Mouse (Mus musculus): ENCODE measurements at regions not wholly inside any gene's neighbourhood (a gene's known extent, or its start where the extent isn't known, plus 50 kb on each side); places are given as distances from the start of the nearest gene placed in this dataset.

- no peaks in the 10 kb centered on the region for H3K4me1 ChIP-seq (replicated peaks)
- H3K9me3 ChIP-seq (replicated peaks), result no peaks in the 10 kb centered on the region
- H3K9ac ChIP-seq, result no peak overlapping the region
- H3K36me3 ChIP-seq (replicated peaks), result no peaks in the 10 kb centered on the region
- WGBS (ENCODE audit: insufficient replicate concordance), result 54% methylated on average over 2 of the region's 2 CpGs
- H3K27me3 ChIP-seq, result no peaks in the 10 kb centered on the region
- H3K27ac ChIP-seq (replicated peaks), result no peak overlapping the region
- H3K4me3 ChIP-seq (replicated peaks), result no peak overlapping the region
- H3K4me2 ChIP-seq, result no peak overlapping the region
- ATAC-seq (ENCODE audit: insufficient read depth), result no peak
Measured at GRCm38 (mm10) chr13:5591286-5591685, 270.0 kb upstream of the Klf6 start.

GRCm38 (mm10) chr13:5591837-5592555 lies 269.3 kb upstream of the Klf6 start:
- Histone ChIP-seq H3K4me2 (no peak overlapping the region), H3K9ac (no peak overlapping the region), H3K4me3 (replicated peaks) (no peak overlapping the region), H3K4me1 (replicated peaks) (no peaks in the 10 kb centered on the region), H3K9me3 (replicated peaks) (no peaks in the 10 kb centered on the region), H3K27ac (replicated peaks) (no peak overlapping the region), H3K36me3 (replicated peaks) (no peaks in the 10 kb centered on the region), H3K27me3 (no peaks in the 10 kb centered on the region)
- peak; percentile 37; the same call in 1 of the 2 replicates for ATAC-seq (ENCODE audit: insufficient read depth)
- 7% methylated on average over 4 of the region's 4 CpGs for WGBS (ENCODE audit: insufficient replicate concordance)

- peak; percentile 73 for ATAC-seq (ENCODE audit: insufficient read depth)
- no peak overlapping the region for H3K4me3 ChIP-seq (replicated peaks)
- WGBS (ENCODE audit: insufficient replicate concordance), result 8% methylated on average over 3 of the region's 3 CpGs
- no peaks in the 10 kb centered on the region for H3K36me3 ChIP-seq (replicated peaks)
- H3K27ac ChIP-seq (replicated peaks), result no peak overlapping the region
- H3K9ac ChIP-seq, result no peak overlapping the region
- H3K4me1 ChIP-seq (replicated peaks), result no peaks in the 10 kb centered on the region
- H3K9me3 ChIP-seq (replicated peaks), result no peaks in the 10 kb centered on the region
- H3K27me3 ChIP-seq, result no peaks in the 10 kb centered on the region
- H3K4me2 ChIP-seq, result no peak overlapping the region
Measured at GRCm38 (mm10) chr13:5592556-5593061, 268.7 kb upstream of the Klf6 start.

GRCm38 (mm10) chr13:5601648-5602047 lies 259.6 kb upstream of the Klf6 start:
- no peak for ATAC-seq (ENCODE audit: insufficient read depth)
- Histone ChIP-seq H3K4me3 (replicated peaks) (no peak overlapping the region), H3K36me3 (replicated peaks) (no peaks in the 10 kb centered on the region), H3K4me2 (no peak overlapping the region), H3K4me1 (replicated peaks) (no peaks in the 10 kb centered on the region), H3K9ac (no peak overlapping the region), H3K9me3 (replicated peaks) (no peaks in the 10 kb centered on the region), H3K27me3 (no peaks in the 10 kb centered on the region), H3K27ac (replicated peaks) (no peak overlapping the region)
- WGBS (ENCODE audit: insufficient replicate concordance), result 59% methylated on average over 1 of the region's 1 CpGs

- no peak for ATAC-seq (ENCODE audit: insufficient read depth)
- WGBS (ENCODE audit: insufficient replicate concordance), result 49% methylated on average over 5 of the region's 5 CpGs
Measured at GRCm38 (mm10) chr13:5603905-5604596, 257.2 kb upstream of the Klf6 start.

GRCm38 (mm10) chr13:5605418-5605817 lies 255.9 kb upstream of the Klf6 start:
- H3K4me2 ChIP-seq, result no peak overlapping the region
- H3K27ac ChIP-seq (replicated peaks), result no peak overlapping the region
- no peak overlapping the region for H3K9ac ChIP-seq
- ATAC-seq (ENCODE audit: insufficient read depth), result no peak
- no peaks in the 10 kb centered on the region for H3K27me3 ChIP-seq
- H3K9me3 ChIP-seq (replicated peaks), result no peaks in the 10 kb centered on the region
- H3K4me1 ChIP-seq (replicated peaks), result no peaks in the 10 kb centered on the region
- H3K4me3 ChIP-seq (replicated peaks), result no peak overlapping the region
- no peaks in the 10 kb centered on the region for H3K36me3 ChIP-seq (replicated peaks)

More at GRCm38 (mm10) chr13:5603905-5604596, 257.2 kb upstream of the Klf6 start:
- H3K9me3 ChIP-seq (replicated peaks), result no peaks in the 10 kb centered on the region
- H3K4me1 ChIP-seq (replicated peaks), result no peaks in the 10 kb centered on the region
- H3K9ac ChIP-seq, result no peak overlapping the region
- H3K4me2 ChIP-seq, result no peak overlapping the region
- no peaks in the 10 kb centered on the region for H3K36me3 ChIP-seq (replicated peaks)
- H3K27ac ChIP-seq (replicated peaks), result no peak overlapping the region
- no peak overlapping the region for H3K4me3 ChIP-seq (replicated peaks)
- H3K27me3 ChIP-seq, result no peaks in the 10 kb centered on the region

GRCm38 (mm10) chr13:5607462-5607861 lies 253.8 kb upstream of the Klf6 start:
- no peak overlapping the region for H3K4me3 ChIP-seq (replicated peaks)
- H3K9ac ChIP-seq, result no peak overlapping the region
- H3K4me1 ChIP-seq (replicated peaks), result no peaks in the 10 kb centered on the region
- H3K9me3 ChIP-seq (replicated peaks), result no peaks in the 10 kb centered on the region
- ATAC-seq (ENCODE audit: insufficient read depth), result no peak
- H3K27me3 ChIP-seq, result no peaks in the 10 kb centered on the region
- no peaks in the 10 kb centered on the region for H3K36me3 ChIP-seq (replicated peaks)
- no peak overlapping the region for H3K4me2 ChIP-seq
- H3K27ac ChIP-seq (replicated peaks), result no peak overlapping the region
- 59% methylated on average over 4 of the region's 4 CpGs for WGBS (ENCODE audit: insufficient replicate concordance)

GRCm38 (mm10) chr13:5614186-5614737 lies 247.0 kb upstream of the Klf6 start:
- ATAC-seq (ENCODE audit: insufficient read depth), result no peak
- Histone ChIP-seq H3K9ac (no peak overlapping the region), H3K27me3 (no peaks in the 10 kb centered on the region), H3K4me1 (replicated peaks) (no peaks in the 10 kb centered on the region), H3K9me3 (replicated peaks) (no peaks in the 10 kb centered on the region), H3K36me3 (replicated peaks) (no peaks in the 10 kb centered on the region), H3K4me3 (replicated peaks) (no peak overlapping the region), H3K27ac (replicated peaks) (no peak overlapping the region), H3K4me2 (no peak overlapping the region)
- WGBS (ENCODE audit: insufficient replicate concordance), result 53% methylated on average over 7 of the region's 7 CpGs

- Histone ChIP-seq H3K9me3 (replicated peaks) (no peaks in the 10 kb centered on the region), H3K27me3 (no peaks in the 10 kb centered on the region), H3K9ac (no peak overlapping the region), H3K4me3 (replicated peaks) (no peak overlapping the region), H3K36me3 (replicated peaks) (no peaks in the 10 kb centered on the region), H3K4me2 (no peak overlapping the region), H3K4me1 (replicated peaks) (no peaks in the 10 kb centered on the region), H3K27ac (replicated peaks) (no peak overlapping the region)
- no peak for ATAC-seq (ENCODE audit: insufficient read depth)
- 27% methylated on average over 5 of the region's 5 CpGs for WGBS (ENCODE audit: insufficient replicate concordance)
Measured at GRCm38 (mm10) chr13:5614833-5615232, 246.4 kb upstream of the Klf6 start.

- Histone ChIP-seq H3K27ac (replicated peaks) (no peak overlapping the region), H3K36me3 (replicated peaks) (no peaks in the 10 kb centered on the region), H3K9ac (no peak overlapping the region), H3K4me1 (replicated peaks) (no peaks in the 10 kb centered on the region), H3K9me3 (replicated peaks) (no peaks in the 10 kb centered on the region), H3K4me2 (no peak overlapping the region), H3K4me3 (replicated peaks) (no peak overlapping the region), H3K27me3 (no peaks in the 10 kb centered on the region)
- ATAC-seq (ENCODE audit: insufficient read depth), result no peak
- WGBS (ENCODE audit: insufficient replicate concordance), result 51% methylated on average over 3 of the region's 3 CpGs
Measured at GRCm38 (mm10) chr13:5615327-5615726, 246.0 kb upstream of the Klf6 start.

- no peak overlapping the region for H3K4me3 ChIP-seq (replicated peaks)
- no peak for ATAC-seq (ENCODE audit: insufficient read depth)
- no peaks in the 10 kb centered on the region for H3K27me3 ChIP-seq
- no peak overlapping the region for H3K9ac ChIP-seq
- H3K9me3 ChIP-seq (replicated peaks), result no peaks in the 10 kb centered on the region
- no peak overlapping the region for H3K27ac ChIP-seq (replicated peaks)
- H3K36me3 ChIP-seq (replicated peaks), result no peaks in the 10 kb centered on the region
- H3K4me1 ChIP-seq (replicated peaks), result no peaks in the 10 kb centered on the region
- no peak overlapping the region for H3K4me2 ChIP-seq
- WGBS (ENCODE audit: insufficient replicate concordance), result 45% methylated on average over 2 of the region's 2 CpGs
Measured at GRCm38 (mm10) chr13:5628124-5628523, 233.2 kb upstream of the Klf6 start.
